Mouse (Mus musculus): ENCODE results near the gene Dppa2. TPM values are rescaled to one million over a fixed set of nuclear protein-coding genes. Genes with fewer than 3 reads are reported as not detected.
"Not testable (repeated sequence)": the region's sequence is repeated elsewhere in the genome, so short reads cannot be mapped to it uniquely, and the experiment has no call there.

The Dppa2 gene
- total and polyA plus RNA-seq, 2 experiments from 2014 or later: 0.26 TPM; not detected in 1

- WGBS: 44% methylated on average over 1 of the region's 1 CpGs
- DNase-seq (ENCODE audit: low spot score) (no peak), ATAC-seq (no peak)
- Histone ChIP-seq H3K4me2 (ENCODE audit: low read depth, low read length) (no peak overlapping the region), H3K9me3 (ENCODE audit: low read length) (no peaks in the 10 kb centered on the region), H3K36me3 (ENCODE audit: insufficient read depth, low read length) (no peaks in the 10 kb centered on the region), H3K27ac (no peak overlapping the region), H3K9ac (replicated peaks; ENCODE audit: low read length) (no peak overlapping the region), H3K4me1 (ENCODE audit: insufficient read depth, low read length) (no peaks in the 10 kb centered on the region), H3K4me3 (ENCODE audit: low read length) (no peak overlapping the region), H3K27me3 (ENCODE audit: insufficient read depth, low read length) (no peaks in the 10 kb centered on the region)
- TF ChIP-seq CTCF (IDR thresholded peaks at IDR 0.05; ENCODE audit: low read depth): no peak
Observed at GRCm38 (mm10) chr16:48282801-48283200, 20.9 kb upstream of the Dppa2 start.

- H3K27me3 ChIP-seq (ENCODE audit: insufficient read depth, low read length): no peaks in the 10 kb centered on the region
Observed at GRCm38 (mm10) chr16:48283517-48283916, 20.2 kb upstream of the Dppa2 start, which contains the start of gene Dppa4. Gene Dppa4 (plus strand): TSS chr16:48283733.

GRCm38 (mm10) chr16:48285517-48285916 lies 18.2 kb upstream of the Dppa2 start:
- ATAC-seq (no peak), DNase-seq (ENCODE audit: low spot score) (no peak)
- Histone ChIP-seq H3K4me3 (ENCODE audit: low read length) (no peak overlapping the region), H3K27me3 (ENCODE audit: insufficient read depth, low read length) (no peaks in the 10 kb centered on the region), H3K36me3 (ENCODE audit: insufficient read depth, low read length) (no peaks in the 10 kb centered on the region), H3K4me2 (ENCODE audit: low read depth, low read length) (no peak overlapping the region), H3K4me1 (ENCODE audit: insufficient read depth, low read length) (no peaks in the 10 kb centered on the region), H3K9me3 (ENCODE audit: low read length) (no peaks in the 10 kb centered on the region), H3K9ac (replicated peaks; ENCODE audit: low read length) (no peak overlapping the region), H3K27ac (no peak overlapping the region)
- WGBS: 92% methylated on average over 4 of the region's 4 CpGs
- TF ChIP-seq CTCF (IDR thresholded peaks at IDR 0.05; ENCODE audit: low read depth): no peak

More at GRCm38 (mm10) chr16:48283517-48283916, 20.2 kb upstream of the Dppa2 start, which contains the start of gene Dppa4:
- H3K4me3 ChIP-seq (ENCODE audit: low read length): no peak within 1 kb of the TSS
- H3K9me3 ChIP-seq (ENCODE audit: low read length): no peaks in the 10 kb centered on the region
- DNase-seq (ENCODE audit: low spot score) (no peak), ATAC-seq (no peak)
- no peak within 1 kb of the TSS for H3K9ac ChIP-seq (replicated peaks; ENCODE audit: low read length)
- H3K27ac ChIP-seq: no peak within 1 kb of the TSS
- TF ChIP-seq CTCF (IDR thresholded peaks at IDR 0.05; ENCODE audit: low read depth): no peak
- no peaks in the 10 kb centered on the region for H3K4me1 ChIP-seq (ENCODE audit: insufficient read depth, low read length)
- 79% methylated on average over 4 of the region's 4 CpGs for WGBS
- no peak within 1 kb of the TSS for H3K4me2 ChIP-seq (ENCODE audit: low read depth, low read length)
- H3K36me3 ChIP-seq (ENCODE audit: insufficient read depth, low read length): no peaks in the 10 kb centered on the region

- ATAC-seq: no peak
- Histone ChIP-seq H3K4me1 (ENCODE audit: insufficient read depth, low read length) (no peaks in the 10 kb centered on the region), H3K4me2 (ENCODE audit: low read depth, low read length) (no peak overlapping the region), H3K9me3 (ENCODE audit: low read length) (no peaks in the 10 kb centered on the region), H3K27me3 (ENCODE audit: insufficient read depth, low read length) (no peaks in the 10 kb centered on the region), H3K4me3 (ENCODE audit: low read length) (no peak overlapping the region), H3K9ac (replicated peaks; ENCODE audit: low read length) (no peak overlapping the region), H3K36me3 (ENCODE audit: insufficient read depth, low read length) (no peaks in the 10 kb centered on the region), H3K27ac (no peak overlapping the region)
- 87% methylated on average over 14 of the region's 14 CpGs for WGBS
- TF ChIP-seq CTCF (IDR thresholded peaks at IDR 0.05; ENCODE audit: low read depth): no peak
- DNase-seq (ENCODE audit: low spot score): no peak
Observed at GRCm38 (mm10) chr16:48297384-48298136, 6.1 kb upstream of the Dppa2 start.

GRCm38 (mm10) chr16:48299884-48300283 lies 3.8 kb upstream of the Dppa2 start:
- H3K9me3 ChIP-seq (ENCODE audit: low read length): no peaks in the 10 kb centered on the region
- WGBS: 86% methylated on average over 3 of the region's 3 CpGs
- ATAC-seq: no peak

GRCm38 (mm10) chr16:48303983-48304382 lies 275 bp downstream of the Dppa2 start:
- Histone ChIP-seq H3K36me3 (ENCODE audit: insufficient read depth, low read length) (no peaks in the 10 kb centered on the region), H3K27ac (no peak overlapping the region), H3K9ac (replicated peaks; ENCODE audit: low read length) (no peak overlapping the region), H3K4me3 (ENCODE audit: low read length) (no peak overlapping the region), H3K4me2 (ENCODE audit: low read depth, low read length) (no peak overlapping the region), H3K27me3 (ENCODE audit: insufficient read depth, low read length) (no peaks in the 10 kb centered on the region), H3K4me1 (ENCODE audit: insufficient read depth, low read length) (no peaks in the 10 kb centered on the region), H3K9me3 (ENCODE audit: low read length) (no peaks in the 10 kb centered on the region)
- WGBS: 91% methylated on average over 3 of the region's 3 CpGs
- DNase-seq (ENCODE audit: low spot score): no peak
- no peak for TF ChIP-seq CTCF (IDR thresholded peaks at IDR 0.05; ENCODE audit: low read depth)
- ATAC-seq: no peak

More at GRCm38 (mm10) chr16:48299884-48300283, 3.8 kb upstream of the Dppa2 start:
- H3K4me3 ChIP-seq (ENCODE audit: low read length): no peak overlapping the region
- H3K36me3 ChIP-seq (ENCODE audit: insufficient read depth, low read length): no peaks in the 10 kb centered on the region
- no peak for TF ChIP-seq CTCF (IDR thresholded peaks at IDR 0.05; ENCODE audit: low read depth)
- no peaks in the 10 kb centered on the region for H3K27me3 ChIP-seq (ENCODE audit: insufficient read depth, low read length)
- DNase-seq (ENCODE audit: low spot score): no peak
- H3K27ac ChIP-seq: no peak overlapping the region
- H3K4me1 ChIP-seq (ENCODE audit: insufficient read depth, low read length): no peaks in the 10 kb centered on the region
- H3K4me2 ChIP-seq (ENCODE audit: low read depth, low read length): no peak overlapping the region
- H3K9ac ChIP-seq (replicated peaks; ENCODE audit: low read length): no peak overlapping the region

GRCm38 (mm10) chr16:48308916-48309315 lies 5.2 kb downstream of the Dppa2 start:
- WGBS: 94% methylated on average over 10 of the region's 10 CpGs
- ATAC-seq; H3K36me3 ChIP-seq (ENCODE audit: insufficient read depth, low read length); H3K4me1 ChIP-seq (ENCODE audit: insufficient read depth, low read length); H3K9me3 ChIP-seq (ENCODE audit: low read length); H3K9ac ChIP-seq (replicated peaks; ENCODE audit: low read length); DNase-seq (ENCODE audit: low spot score); H3K4me2 ChIP-seq (ENCODE audit: low read depth, low read length); H3K4me3 ChIP-seq (ENCODE audit: low read length); H3K27me3 ChIP-seq (ENCODE audit: insufficient read depth, low read length); H3K27ac ChIP-seq: not testable (repeated sequence)
